Mouse (Mus musculus) liver, embryonic 16.5 days (tissue): ENCODE data around the gene Mfrp. TPM values are rescaled to one million over a fixed set of nuclear protein-coding genes. Genes with fewer than 3 reads are reported as not detected.

Experiments
- ATAC-seq: fragments of 200-750 bp; cut with Nextera tagmentation; 2 replicates; pipeline ENCODE4 v1.8.0; 2017; ENCODE audit warnings: low read depth, mild to moderate bottlenecking, moderate number of reproducible peaks, moderate library complexity
- H3K27ac ChIP-seq: fragments of 300-500 bp; sonication (generic); 2 replicates; pipeline ENCODE4 v1.5.1; 2014; ENCODE audit warnings: mild to moderate bottlenecking, low read length
- H3K27me3 ChIP-seq: fragments of 300-500 bp; sonication (generic); 2 replicates; pipeline ENCODE4 v1.6.1; 2014; ENCODE audit warnings: low read depth, low read length, mixed read lengths; ENCODE audit not compliant: control insufficient read depth, insufficient read depth
- H3K36me3 ChIP-seq: fragments of 300-500 bp; sonication (generic); 2 replicates; pipeline ENCODE4 v1.6.1; 2014; ENCODE audit warnings: mild to moderate bottlenecking; ENCODE audit not compliant: control insufficient read depth, insufficient read depth
- H3K4me1 ChIP-seq: fragments of 300-500 bp; sonication (generic); 2 replicates; pipeline ENCODE4 v1.6.1; 2014; ENCODE audit warnings: low read depth, low read length, mixed read lengths; ENCODE audit not compliant: control insufficient read depth
- H3K4me2 ChIP-seq: fragments of 300-500 bp; sonication (generic); 2 replicates; pipeline ENCODE4 v1.6.1; 2014; ENCODE audit warnings: low read depth, low read length, mixed read lengths
- H3K4me3 ChIP-seq: fragments of 300-500 bp; sonication (generic); 2 replicates; pipeline ENCODE4 v1.5.1; 2014; ENCODE audit warnings: low read depth, mild to moderate bottlenecking, low read length
- H3K9ac ChIP-seq: fragments of 300-500 bp; sonication (generic); 2 replicates; pipeline ENCODE4 v1.6.1; 2014; ENCODE audit warnings: low read depth, low read length
- H3K9me3 ChIP-seq: fragments of 300-500 bp; sonication (generic); replicated peaks from 2 replicates; pipeline ENCODE4 v1.6.1; 2016; ENCODE audit warnings: low read length; ENCODE audit not compliant: control insufficient read depth
- WGBS: fragments of 180-500 bp; shearing (Covaris S2); extraction: QIAGEN DNeasy Blood & Tissue Kit; methylation state at CpG from one replicate; pipeline ENCODE4 v1.1.7; 2014; ENCODE audit not compliant: insufficient replicate concordance; 5-methylcytosine and 5-hydroxymethylcytosine counted together
- polyA plus RNA-seq: library from polyadenylated mRNA; unstranded; fragments of >200 nt; fragmentation: Nextera tagmentation; extraction: Ambion mirVana; gene quantifications from 2 replicates; pipeline ENCODE4 v1.2.1, GENCODE M21; 2015

Gene Mfrp
- polyA plus RNA-seq, 1 experiment from 2014 or later, result not detected

- ATAC-seq, result no peak
- 15% methylated on average over 5 of the region's 5 CpGs for WGBS
- no peaks in the 10 kb centered on the region for H3K9me3 ChIP-seq
- H3K27ac ChIP-seq, result no peak overlapping the region
- H3K36me3 ChIP-seq, result no peaks in the 10 kb centered on the region
- H3K9ac ChIP-seq, result no peak overlapping the region
- H3K4me2 ChIP-seq, result no peak overlapping the region
- H3K27me3 ChIP-seq, result no peaks in the 10 kb centered on the region
- no peaks in the 10 kb centered on the region; the same call in 1 of the 2 replicates for H3K4me1 ChIP-seq
- no peak overlapping the region for H3K4me3 ChIP-seq
Measured at GRCm38 (mm10) chr9:44076764-44077120, 24.8 kb upstream of the Mfrp start.

- no peaks in the 10 kb centered on the region for H3K9me3 ChIP-seq
- no peak overlapping the region for H3K9ac ChIP-seq
- H3K27me3 ChIP-seq, result no peaks in the 10 kb centered on the region
- WGBS, result 66% methylated on average over 11 of the region's 11 CpGs
- no peak overlapping the region for H3K27ac ChIP-seq
- ATAC-seq, result no peak
- H3K4me1 ChIP-seq, result no peaks in the 10 kb centered on the region; the same call in 1 of the 2 replicates
- no peaks in the 10 kb centered on the region for H3K36me3 ChIP-seq
- no peak overlapping the region for H3K4me2 ChIP-seq
- no peak overlapping the region for H3K4me3 ChIP-seq
Measured at GRCm38 (mm10) chr9:44077266-44077910, 24.1 kb upstream of the Mfrp start.

- Histone ChIP-seq H3K9me3 (no peaks in the 10 kb centered on the region), H3K4me3 (no peak overlapping the region), H3K4me2 (no peak overlapping the region), H3K36me3 (no peaks in the 10 kb centered on the region), H3K4me1 (no peaks in the 10 kb centered on the region; the same call in 1 of the 2 replicates), H3K9ac (no peak overlapping the region), H3K27me3 (peaks cover 3% of the 10 kb centered on the region), H3K27ac (no peak overlapping the region)
- no peak for ATAC-seq
- WGBS, result 58% methylated on average over 10 of the region's 10 CpGs
Measured at GRCm38 (mm10) chr9:44078136-44078797, 23.3 kb upstream of the Mfrp start.

GRCm38 (mm10) chr9:44078955-44079756, 22.4 kb upstream of the Mfrp start:
- Histone ChIP-seq H3K4me1 (peaks cover 7% of the 10 kb centered on the region), H3K36me3 (no peaks in the 10 kb centered on the region), H3K27me3 (peaks cover 11% of the 10 kb centered on the region), H3K4me2 (no peak overlapping the region), H3K27ac (no peak overlapping the region), H3K9ac (no peak overlapping the region), H3K4me3 (no peak overlapping the region), H3K9me3 (no peaks in the 10 kb centered on the region)
- 30% methylated on average over 16 of the region's 16 CpGs for WGBS
- 0 out of 2 replicates have a peak, but pooled peaks have one; percentile 11 for ATAC-seq

- WGBS, result 42% methylated on average over 10 of the region's 10 CpGs
- H3K4me2 ChIP-seq, result no peak overlapping the region
Measured at GRCm38 (mm10) chr9:44079997-44080780, 21.3 kb upstream of the Mfrp start.

GRCm38 (mm10) chr9:44080953-44081352, 20.6 kb upstream of the Mfrp start:
- 61% methylated on average over 5 of the region's 5 CpGs for WGBS
- ATAC-seq, result no peak

More at GRCm38 (mm10) chr9:44079997-44080780, 21.3 kb upstream of the Mfrp start:
- peaks cover 15% of the 10 kb centered on the region for H3K27me3 ChIP-seq
- H3K9ac ChIP-seq, result no peak overlapping the region
- no peaks in the 10 kb centered on the region for H3K9me3 ChIP-seq
- ATAC-seq, result no peak
- H3K36me3 ChIP-seq, result no peaks in the 10 kb centered on the region
- H3K27ac ChIP-seq, result no peak overlapping the region
- peaks cover 17% of the 10 kb centered on the region for H3K4me1 ChIP-seq
- H3K4me3 ChIP-seq, result no peak overlapping the region

GRCm38 (mm10) chr9:44081581-44081980, 19.9 kb upstream of the Mfrp start:
- no peak overlapping the region for H3K4me3 ChIP-seq
- no peak overlapping the region for H3K4me2 ChIP-seq
- peaks cover 23% of the 10 kb centered on the region for H3K27me3 ChIP-seq
- WGBS, result 44% methylated on average over 5 of the region's 5 CpGs
- no peaks in the 10 kb centered on the region for H3K36me3 ChIP-seq
- peaks cover 22% of the 10 kb centered on the region for H3K4me1 ChIP-seq
- no peaks in the 10 kb centered on the region for H3K9me3 ChIP-seq
- H3K27ac ChIP-seq, result no peak overlapping the region
- H3K9ac ChIP-seq, result no peak overlapping the region
- ATAC-seq, result no peak

More at GRCm38 (mm10) chr9:44080953-44081352, 20.6 kb upstream of the Mfrp start:
- H3K36me3 ChIP-seq, result no peaks in the 10 kb centered on the region
- H3K27ac ChIP-seq, result no peak overlapping the region
- H3K4me1 ChIP-seq, result peaks cover 22% of the 10 kb centered on the region
- H3K4me2 ChIP-seq, result no peak overlapping the region
- no peaks in the 10 kb centered on the region for H3K9me3 ChIP-seq
- peaks cover 21% of the 10 kb centered on the region for H3K27me3 ChIP-seq
- no peak overlapping the region for H3K4me3 ChIP-seq
- H3K9ac ChIP-seq, result no peak overlapping the region

GRCm38 (mm10) chr9:44082266-44082665, 19.3 kb upstream of the Mfrp start:
- Histone ChIP-seq H3K36me3 (no peaks in the 10 kb centered on the region), H3K9ac (no peak overlapping the region), H3K27ac (no peak overlapping the region), H3K9me3 (no peaks in the 10 kb centered on the region), H3K27me3 (peaks cover 23% of the 10 kb centered on the region), H3K4me1 (peaks cover 22% of the 10 kb centered on the region), H3K4me3 (no peak overlapping the region), H3K4me2 (no peak overlapping the region)
- 70% methylated on average over 5 of the region's 5 CpGs for WGBS
- ATAC-seq, result no peak
